Comparison of ENCODE assay signal across 8 mouse cellular contexts in the genomic region with DNA sequence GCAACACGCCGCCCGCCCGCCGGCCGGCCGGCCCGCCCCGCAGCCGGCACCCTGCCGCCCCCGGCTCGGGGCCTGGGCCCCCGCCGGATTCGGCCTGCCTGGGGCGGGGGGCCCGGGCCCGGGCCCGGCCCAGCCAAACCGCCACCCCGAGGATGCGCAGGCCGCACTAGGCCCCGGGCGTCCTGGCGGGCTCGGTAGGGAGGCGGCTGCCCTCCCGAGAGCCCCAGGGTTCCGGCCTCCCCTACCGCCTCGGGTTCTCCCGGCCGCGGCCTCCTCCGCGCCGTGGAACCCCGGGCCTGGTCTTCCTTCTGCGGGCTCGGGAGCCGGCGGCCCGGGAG. TPM values are rescaled to one million over a fixed set of nuclear protein-coding genes. Genes with fewer than 3 reads are reported as not detected.
DNase-seq lines count a peak whose midpoint lies in the region; ATAC-seq lines count a peak whose summit lies in the region.

No protein-coding gene starts in this region.

- H3K4me2 ChIP-seq in kidney, embryonic 15.5 days: peak overlapping the region; percentile 66
- H3K4me2 ChIP-seq in neural tube, embryonic 12.5 days (replicated peaks): peak overlapping the region; percentile 68

- H3K9me3 ChIP-seq in kidney, embryonic 15.5 days (replicated peaks): no peaks in the 10 kb centered on the region
- H3K9me3 ChIP-seq in neural tube, embryonic 12.5 days: no peaks in the 10 kb centered on the region

- H3K4me1 ChIP-seq in kidney, embryonic 15.5 days: peaks cover 28% of the 10 kb centered on the region
- peaks cover 9% of the 10 kb centered on the region for H3K4me1 ChIP-seq in neural tube, embryonic 12.5 days

- peak overlapping the region; percentile 100 for H3K4me3 ChIP-seq in kidney, embryonic 15.5 days (replicated peaks)
- peak overlapping the region; percentile 99 for H3K4me3 ChIP-seq in neural tube, embryonic 12.5 days

- no peaks in the 10 kb centered on the region for H3K27me3 ChIP-seq in kidney, embryonic 15.5 days
- H3K27me3 ChIP-seq in neural tube, embryonic 12.5 days (replicated peaks): no peaks in the 10 kb centered on the region

- no peak; the same call in 1 of the 2 replicates for ATAC-seq in kidney, embryonic 15.5 days (replicated peaks; ENCODE audit: low FRiP score)
- peak; percentile 49 for ATAC-seq in inflammation-experienced regulatory T-cells, adult 6 months
- ATAC-seq in neural tube, embryonic 12.5 days (ENCODE audit: low FRiP score, low read depth): peak; percentile 83
- ATAC-seq in monocyte, adult 5-6 weeks (replicated peaks; ENCODE audit: insufficient number of reproducible peaks, low FRiP score, low TSS enrichment, poor library complexity, severe bottlenecking): no peak

- H3K36me3 ChIP-seq in kidney, embryonic 15.5 days: 0 out of 2 replicates have a peak, but pooled peaks cover 2% of the 10 kb centered on the region
- no peaks in the 10 kb centered on the region for H3K36me3 ChIP-seq in neural tube, embryonic 12.5 days

- peak overlapping the region; percentile 100 for H3K9ac ChIP-seq in kidney, embryonic 15.5 days
- H3K9ac ChIP-seq in neural tube, embryonic 12.5 days: peak overlapping the region; percentile 100

- H3K27ac ChIP-seq in kidney, embryonic 15.5 days: peak overlapping the region; percentile 100
- H3K27ac ChIP-seq in neural tube, embryonic 12.5 days: peak overlapping the region; percentile 100

- no peak for DNase-seq in kidney, adult 8-10 months
- DNase-seq in c-Kit-positive CD71-positive TER-119-positive erythroid progenitor cells, embryonic 14.5 days (ENCODE audit: low spot score): peak; percentile 36
- no peak for DNase-seq in urinary bladder, postnatal 4 days (ENCODE audit: low spot score in 2 of 2)
- DNase-seq in urinary bladder, postnatal 14 days (ENCODE audit: low spot score): no peak

- WGBS in kidney, embryonic 15.5 days: under 1% methylated on average over 33 of the region's 45 CpGs
- WGBS in neural tube, embryonic 12.5 days: under 1% methylated on average over 40 of the region's 45 CpGs

RNA-seq across cellular contexts. Expression of gene Nrf1, which starts 0.3 kb away (rescaled TPM):
- 57.3 and 63.0 TPM in 2 replicates for polyA plus RNA-seq in kidney, embryonic 15.5 days (2015; fragmentation: Nextera tagmentation; extraction: Ambion mirVana)
- 10 to 100 TPM; 87.3 to 91.7 (median 87.5) TPM for polyA plus RNA-seq in inflammation-experienced regulatory T-cells, adult 6 months (2017; shearing (Covaris generic))
- polyA plus RNA-seq in neural tube, embryonic 12.5 days (2016; fragmentation: Nextera tagmentation; extraction: Ambion mirVana): 60.2 and 61.8 TPM in 2 replicates
- total RNA-seq in monocyte, adult 5-6 weeks (2017): 50.3 to 102 TPM (median 78.5 TPM) in 3 replicates

Comparison
In these comparisons a context has a peak if more than half of its experiments do, and no peak if none do; other contexts are left out.
1. ATAC-seq: peak in inflammation-experienced regulatory T-cells, adult 6 months (single experiment) and neural tube, embryonic 12.5 days (single experiment); none in kidney, embryonic 15.5 days (single experiment) and monocyte, adult 5-6 weeks (single experiment).